Mouse (Mus musculus): ENCODE measurements at regions not wholly inside any gene's neighbourhood (a gene's known extent, or its start where the extent isn't known, plus 50 kb on each side); places are given as distances from the start of the nearest gene placed in this dataset.

- no peak for DNase-seq (ENCODE audit: low read depth, low spot score)
- Histone ChIP-seq H3K79me2 (ENCODE audit: control insufficient read depth, insufficient read depth, low read length, poor library complexity) (no peaks in the 10 kb centered on the region), H3K4me1 (ENCODE audit: control insufficient read depth in 1 of 2, insufficient read depth in 2 of 2, low read length in 2 of 2) (no peaks in the 10 kb centered on the region), H3K27me3 (ENCODE audit: control insufficient read depth in 1 of 2, insufficient read depth in 2 of 2, low read length in 2 of 2) (peaks cover 0 to 2% of the 10 kb centered on the region in 2 experiments; a peak in 3 of 4 replicates), H3K9me3 (replicated peaks; ENCODE audit: insufficient read depth, low read length) (no peaks in the 10 kb centered on the region), H3K27ac (ENCODE audit: control insufficient read depth, low read depth, low read length) (no peak overlapping the region), H3K4me3 (ENCODE audit: control insufficient read depth in 1 of 2, insufficient read depth in 1 of 2, low read depth in 2 of 2, low read length in 2 of 2) (no peak overlapping the region), H3K36me3 (ENCODE audit: control insufficient read depth in 1 of 2, insufficient read depth in 2 of 2, low read length in 2 of 2) (no peaks in the 10 kb centered on the region), H3K9ac (ENCODE audit: control insufficient read depth, low read depth, low read length, poor library complexity, severe bottlenecking) (no peak overlapping the region)
- TF ChIP-seq CHD1 (IDR thresholded peaks at IDR 0.05; ENCODE audit: low read depth, low read length): no peak
- TF ChIP-seq POLR2AphosphoS2 (IDR thresholded peaks at IDR 0.05; ENCODE audit: low read length): no peak
- no peak for TF ChIP-seq ZKSCAN1 (IDR thresholded peaks at IDR 0.05; ENCODE audit: low read depth, low read length)
- TF ChIP-seq KAT2A (conservative IDR thresholded peaks at IDR 0.05; ENCODE audit: low read depth, low read length): no peak
- TF ChIP-seq USF1 (IDR thresholded peaks at IDR 0.05; ENCODE audit: low read depth, low read length): no peak
- TF ChIP-seq CHD2 (IDR thresholded peaks at IDR 0.05; ENCODE audit: low read length): no peak
- TF ChIP-seq ELF1 (IDR thresholded peaks at IDR 0.05; ENCODE audit: low read depth, low read length): no peak
- TF ChIP-seq USF2 (IDR thresholded peaks at IDR 0.05; ENCODE audit: borderline replicate concordance in 1 of 2, insufficient read depth in 1 of 2, low read depth in 1 of 2, low read length in 2 of 2): no peak
- no peak for TF ChIP-seq UBTF (IDR thresholded peaks at IDR 0.05; ENCODE audit: borderline replicate concordance, insufficient read depth, low read depth, low read length)
- TF ChIP-seq POLR2A (IDR thresholded peaks at IDR 0.05; ENCODE audit: control insufficient read depth in 1 of 2, insufficient read depth in 1 of 2, low read depth in 1 of 2, low read length in 2 of 2, poor library complexity in 1 of 2): no peak
- no peak for TF ChIP-seq MXI1 (IDR thresholded peaks at IDR 0.05; ENCODE audit: low read depth, low read length)
- TF ChIP-seq NELFE (IDR thresholded peaks at IDR 0.05; ENCODE audit: low read depth, low read length): no peak
- TF ChIP-seq CTCF (IDR thresholded peaks at IDR 0.05 in 2 of 3, conservative IDR thresholded peaks at IDR 0.05 in 1 of 3; ENCODE audit: control insufficient read depth in 1 of 3, insufficient read depth in 1 of 3, low read depth in 2 of 3, low read length in 3 of 3, poor library complexity in 1 of 3, severe bottlenecking in 1 of 3): no peak
Observed at GRCm38 (mm10) chr13:5760030-5760429, 101.3 kb upstream of the Klf6 start.

DNA sequence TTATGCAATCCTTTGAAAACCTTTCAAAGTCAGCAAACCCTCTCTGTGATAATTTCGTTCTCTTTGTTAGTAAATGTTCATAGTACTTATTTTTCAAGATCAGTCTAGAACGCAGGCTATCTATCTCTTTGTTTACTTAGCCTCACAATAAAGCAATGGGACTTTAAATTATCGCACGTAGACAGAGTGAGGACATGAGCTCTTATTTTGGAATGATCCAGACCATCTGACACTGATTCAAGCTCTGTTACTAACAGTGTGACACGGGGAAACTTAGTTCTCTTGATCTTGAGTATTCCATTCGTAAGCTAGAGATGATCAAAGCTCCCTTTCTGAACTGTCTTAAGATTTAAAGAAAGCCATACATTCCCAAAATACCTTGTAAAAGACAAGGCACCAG is 94.9 kb upstream of the Klf6 start:
- H3K4me3 ChIP-seq (ENCODE audit: control insufficient read depth in 1 of 2, insufficient read depth in 1 of 2, low read depth in 2 of 2, low read length in 2 of 2): no peak overlapping the region
- no peaks in the 10 kb centered on the region for H3K36me3 ChIP-seq (ENCODE audit: control insufficient read depth in 1 of 2, insufficient read depth in 2 of 2, low read length in 2 of 2)
- DNase-seq (ENCODE audit: low read depth, low spot score): no peak
- TF ChIP-seq MYC (IDR thresholded peaks at IDR 0.05; ENCODE audit: low read depth, low read length) (no peak), RAD21 (IDR thresholded peaks at IDR 0.05; ENCODE audit: low read depth, low read length) (no peak), UBTF (IDR thresholded peaks at IDR 0.05; ENCODE audit: borderline replicate concordance, insufficient read depth, low read depth, low read length) (no peak), KAT2A (conservative IDR thresholded peaks at IDR 0.05; ENCODE audit: low read depth, low read length) (no peak), GABPA (IDR thresholded peaks at IDR 0.05; ENCODE audit: low read depth, low read length) (no peak), BHLHE40 (IDR thresholded peaks at IDR 0.05; ENCODE audit: borderline replicate concordance, low read depth, low read length) (no peak)
- no peaks in the 10 kb centered on the region for H3K9me3 ChIP-seq (replicated peaks; ENCODE audit: insufficient read depth, low read length)
- no peak overlapping the region for H3K27ac ChIP-seq (ENCODE audit: control insufficient read depth, low read depth, low read length)
- no peak overlapping the region for H3K9ac ChIP-seq (ENCODE audit: control insufficient read depth, low read depth, low read length, poor library complexity, severe bottlenecking)
- 0 out of 4 replicates have a peak, but pooled peaks cover 0 to 2% of the 10 kb centered on the region in 2 experiments for H3K4me1 ChIP-seq (ENCODE audit: control insufficient read depth in 1 of 2, insufficient read depth in 2 of 2, low read length in 2 of 2)
- no peaks in the 10 kb centered on the region for H3K79me2 ChIP-seq (ENCODE audit: control insufficient read depth, insufficient read depth, low read length, poor library complexity)
- H3K27me3 ChIP-seq (ENCODE audit: control insufficient read depth in 1 of 2, insufficient read depth in 2 of 2, low read length in 2 of 2): no peaks in the 10 kb centered on the region; a peak in 2 of 4 replicates

Data from MEL (cell line).